Mouse (Mus musculus) spleen, adult 2 months (tissue): ENCODE results near the gene Ly6g5c. TPM values are rescaled to one million over a fixed set of nuclear protein-coding genes. Genes with fewer than 3 reads are reported as not detected.
"Not testable (repeated sequence)": the region's sequence is repeated elsewhere in the genome, so short reads cannot be mapped to it uniquely, and the experiment has no call there.

Experiments
- DNase-seq, 2 experiments: peaks; one replicate each; pipeline versions ENCODE4 v3.0.0 to v3.0.0-alpha.2; 2012 to 2021; ENCODE audit warnings: low spot score in 2 of 2, low read depth in 1 of 2
- H3K27ac ChIP-seq: fragments of 200-500 bp; 2 replicates; pipeline ENCODE4 v1.5.1; 2012; ENCODE audit warnings: low read length, inconsistent platforms; ENCODE audit not compliant: insufficient read depth
- H3K27me3 ChIP-seq: fragments of 200-500 bp; 2 replicates; pipeline ENCODE4 v1.6.1; 2012; ENCODE audit warnings: mild to moderate bottlenecking, moderate library complexity, low read length, inconsistent platforms; ENCODE audit not compliant: control insufficient read depth, insufficient read depth
- H3K36me3 ChIP-seq: fragments of 200-500 bp; 2 replicates; pipeline ENCODE4 v1.6.1; 2012; ENCODE audit warnings: mild to moderate bottlenecking, low read length, inconsistent platforms; ENCODE audit not compliant: control insufficient read depth, insufficient read depth
- H3K4me1 ChIP-seq: fragments of 200-500 bp; 2 replicates; pipeline ENCODE4 v1.6.1; 2011; ENCODE audit warnings: inconsistent platforms; ENCODE audit not compliant: control insufficient read depth, insufficient read depth, insufficient read length
- H3K4me3 ChIP-seq: fragments of 200-500 bp; 2 replicates; pipeline ENCODE4 v1.5.1; 2011; ENCODE audit warnings: mild to moderate bottlenecking, inconsistent platforms; ENCODE audit not compliant: insufficient read depth, insufficient read length; ENCODE audit errors: extremely low read depth
- CTCF ChIP-seq: fragments of 200-500 bp; IDR thresholded peaks from 2 replicates; pipeline ENCODE4 v1.5.1; 2011; ENCODE audit warnings: mild to moderate bottlenecking, inconsistent platforms; ENCODE audit not compliant: insufficient read depth, insufficient read length, insufficient replicate concordance; ENCODE audit errors: extremely low read depth
- POLR2A ChIP-seq: fragments of 200-500 bp; IDR thresholded peaks from 2 replicates; pipeline ENCODE4 v1.6.1; 2011; ENCODE audit warnings: low read depth, low read length, inconsistent platforms
- WGBS: fragments of 180-500 bp; shearing (Covaris S2); methylation state at CpG from one replicate; pipeline ENCODE4 v1.1.7; 2018; 5-methylcytosine and 5-hydroxymethylcytosine counted together
- polyA plus RNA-seq: library from polyadenylated mRNA; depleted of rRNA; stranded (reverse); fragments of >200 nt; gene quantifications from 2 replicates; pipeline ENCODE4 v1.2.3, GENCODE M21; 2012

The Ly6g5c gene
- polyA plus RNA-seq, 1 experiment: not detected

DNA sequence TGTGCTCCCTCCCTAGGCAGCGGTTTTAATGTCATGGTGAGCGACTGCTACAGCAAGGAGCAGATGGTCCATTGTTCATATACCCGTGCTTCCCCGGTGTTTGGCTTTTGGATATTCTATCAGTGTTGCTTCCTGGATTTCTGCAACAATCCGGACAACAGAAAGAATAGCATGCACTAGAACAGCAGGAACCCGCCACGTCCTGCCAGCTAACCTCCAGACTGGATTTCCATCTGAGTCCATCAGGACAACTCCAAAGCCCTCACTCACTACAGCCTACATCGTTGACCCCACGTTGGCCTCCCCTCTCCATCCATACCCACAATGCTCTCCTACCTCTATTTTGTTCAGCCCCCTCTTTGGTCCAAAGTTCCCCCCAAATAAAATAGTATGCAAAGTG, 3.7 kb downstream of the Ly6g5c start:
- H3K4me3 ChIP-seq: no peak overlapping the region
- TF ChIP-seq CTCF: no peak
- no peak for TF ChIP-seq POLR2A

DNA sequence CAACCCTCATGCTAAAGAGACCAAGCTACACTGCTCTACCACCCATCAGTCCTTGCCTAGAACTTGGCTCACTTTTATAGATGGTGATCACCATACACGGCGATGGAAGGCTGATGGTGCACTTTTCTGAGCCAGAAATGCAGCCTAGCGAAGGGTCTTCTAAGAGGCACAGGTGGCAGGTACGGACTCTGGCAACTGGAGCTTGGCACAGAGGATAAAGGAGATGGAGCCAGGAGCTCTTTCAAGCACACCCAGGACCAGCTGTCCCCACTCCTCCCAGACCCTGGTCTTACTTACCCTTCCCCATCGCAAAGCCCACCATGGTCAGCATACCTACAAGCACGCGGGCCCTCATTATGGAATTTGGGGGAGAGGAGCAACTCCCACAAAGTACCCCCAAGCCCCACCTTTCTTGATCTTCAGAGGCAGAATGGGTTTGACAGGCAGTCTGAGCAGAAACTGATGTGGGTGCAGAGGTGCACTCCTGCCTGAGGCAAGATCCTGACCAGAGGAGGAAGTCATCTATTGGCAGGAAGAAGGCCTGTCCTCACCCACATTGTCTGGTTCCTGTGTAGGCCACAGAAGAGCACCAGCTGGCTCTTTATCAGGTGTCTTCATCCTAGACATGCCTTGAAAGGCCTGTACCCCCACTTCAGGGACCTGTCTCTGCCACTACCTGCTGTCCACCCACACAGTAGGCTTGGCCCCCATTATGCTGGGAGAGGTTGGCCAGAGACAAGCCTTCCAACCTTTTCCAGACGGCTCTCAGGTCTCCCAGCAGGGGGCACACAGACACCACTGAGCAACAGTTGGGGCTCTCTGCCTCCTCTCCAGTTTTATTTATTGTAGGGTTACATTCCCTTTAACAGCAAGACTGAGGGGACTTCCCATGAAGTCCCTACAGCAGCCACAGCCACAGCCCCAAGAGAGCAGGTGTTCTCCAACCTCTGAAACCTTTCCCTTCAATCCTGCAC, 7.3 kb downstream of the Ly6g5c start, which contains the start of gene Ly6g5b:
TSS of gene Ly6g5b (minus strand) at position 383 of the 974 bp plus-strand sequence.
- no peak for TF ChIP-seq POLR2A
- TF ChIP-seq CTCF: peak; percentile 43; the same call in 1 of the 2 replicates
- Histone ChIP-seq H3K4me3 (no peak within 1 kb of the TSS), H3K27ac (no peak within 1 kb of the TSS), H3K36me3 (peaks cover 18% of the 10 kb centered on the region), H3K4me1 (peaks cover 2% of the 10 kb centered on the region; the same call in 1 of the 2 replicates), H3K27me3 (no peaks in the 10 kb centered on the region)
- 76% methylated on average over 8 of the region's 8 CpGs for WGBS
- peak in 1 of 2 experiments; percentile 46 for DNase-seq

More for the DNA sequence above, 3.7 kb downstream of the Ly6g5c start:
- Histone ChIP-seq H3K27ac (no peak overlapping the region), H3K36me3 (peaks cover 6% of the 10 kb centered on the region), H3K4me1 (no peaks in the 10 kb centered on the region; the same call in 1 of the 2 replicates), H3K27me3 (no peaks in the 10 kb centered on the region)
- DNase-seq: no peak
- 85% methylated on average over 9 of the region's 9 CpGs for WGBS

DNA sequence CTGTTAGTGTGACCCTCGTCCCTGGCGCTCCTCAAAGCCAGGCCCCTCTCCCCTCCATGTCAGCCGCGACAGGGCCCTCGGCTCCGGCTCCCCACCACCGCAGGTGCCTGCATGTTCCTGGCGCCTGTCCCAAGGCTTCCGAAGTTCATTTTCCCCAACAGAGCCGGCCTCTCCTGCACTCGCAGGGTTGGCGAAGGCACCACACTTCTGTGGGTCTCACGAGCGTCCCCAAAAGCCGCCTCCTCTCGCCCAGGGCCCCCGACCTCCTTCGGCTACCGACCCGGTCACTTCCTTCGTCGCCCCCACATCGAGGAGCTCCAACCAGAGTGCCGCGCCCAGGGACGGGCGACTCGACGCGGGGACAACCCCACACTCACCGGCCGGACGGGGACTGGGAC, 12.7 kb downstream of the Ly6g5c start:
- H3K4me1 ChIP-seq: peaks cover 8% of the 10 kb centered on the region

DNA sequence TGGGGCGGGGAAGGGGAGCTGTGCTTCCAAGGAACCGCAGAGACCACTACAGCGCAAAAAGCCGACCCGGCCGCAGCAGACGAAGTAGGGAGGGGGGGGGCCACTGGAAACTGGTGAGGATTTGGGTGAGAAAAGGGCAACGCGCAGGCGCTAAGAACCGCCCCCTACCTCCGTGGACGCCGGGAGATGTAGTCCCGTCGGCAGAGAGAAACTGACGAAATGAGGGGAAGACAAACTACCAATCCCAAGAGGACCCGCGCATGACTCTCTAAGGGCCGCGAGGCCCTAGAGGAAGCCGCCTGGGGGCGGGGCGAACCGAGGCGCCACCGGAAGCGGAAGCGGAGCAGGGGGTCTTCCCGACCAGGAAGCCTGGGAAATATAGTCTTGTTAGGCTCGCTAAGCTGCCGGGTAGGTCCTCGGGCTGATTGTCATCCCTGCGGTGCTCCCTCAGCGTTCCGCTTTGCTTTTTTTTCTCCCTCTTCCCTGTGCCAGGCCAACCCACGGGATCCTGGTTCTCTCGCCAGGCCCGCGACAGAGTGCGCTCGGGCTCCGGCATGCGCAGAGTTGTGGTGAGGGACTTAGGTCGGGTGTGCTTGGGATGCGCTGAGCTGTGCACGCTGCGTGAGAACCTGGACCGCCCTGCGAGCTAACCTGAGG, 13.2 kb downstream of the Ly6g5c start, which contains the start of gene Gpank1:
TSS of gene Gpank1 (plus strand) at position 313 of the 657 bp plus-strand sequence.
- peak; percentile 96 to 97 for DNase-seq
- H3K4me1 ChIP-seq: peaks cover 8% of the 10 kb centered on the region
- H3K36me3 ChIP-seq: peaks cover 21% of the 10 kb centered on the region
- no peaks in the 10 kb centered on the region for H3K27me3 ChIP-seq
- H3K27ac ChIP-seq: peak within 1 kb of the TSS; percentile 79
- H3K4me3 ChIP-seq: peak within 1 kb of the TSS; percentile 99
- under 1% methylated on average over 49 of the region's 50 CpGs for WGBS
- peak; percentile 34; the same call in 1 of the 2 replicates for TF ChIP-seq POLR2A
- TF ChIP-seq CTCF: no peak

More for the DNA sequence above, 12.7 kb downstream of the Ly6g5c start:
- peak overlapping the region; percentile 76 for H3K27ac ChIP-seq
- WGBS: under 1% methylated on average over 33 of the region's 33 CpGs
- H3K27me3 ChIP-seq: no peaks in the 10 kb centered on the region
- DNase-seq: no peak
- H3K4me3 ChIP-seq: peak overlapping the region; percentile 99
- no peak for TF ChIP-seq CTCF
- TF ChIP-seq POLR2A: no peak
- H3K36me3 ChIP-seq: peaks cover 23% of the 10 kb centered on the region

DNA sequence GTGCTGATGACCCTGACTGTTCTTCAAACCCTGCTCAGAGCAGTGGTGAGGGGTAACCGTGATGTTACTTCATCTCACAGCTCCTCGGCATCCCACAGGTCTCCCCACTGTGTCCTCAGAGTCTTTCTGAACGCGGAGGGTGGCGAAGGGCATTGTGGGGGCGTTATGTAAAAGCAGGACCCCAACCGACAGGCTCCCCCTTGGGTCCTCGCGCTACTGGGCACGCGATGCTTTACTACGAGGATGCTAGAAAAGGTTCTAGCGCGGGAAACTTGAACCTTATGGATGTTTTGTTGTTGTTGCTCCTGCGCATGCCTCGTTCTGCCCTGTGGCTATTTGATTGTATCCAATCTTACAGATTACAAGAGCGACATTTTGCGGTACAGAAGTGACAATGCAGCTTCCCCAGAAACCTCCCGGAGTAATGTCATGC, 13.8 kb downstream of the Ly6g5c start, which contains the start of gene Csnk2b:
TSS of gene Csnk2b (minus strand) at position 183 of the 433 bp plus-strand sequence.
- DNase-seq: no peak
- Histone ChIP-seq H3K36me3 (peaks cover 19% of the 10 kb centered on the region), H3K27ac (peak within 1 kb of the TSS; percentile 79), H3K27me3 (no peaks in the 10 kb centered on the region), H3K4me3 (peak within 1 kb of the TSS; percentile 99), H3K4me1 (peaks cover 9% of the 10 kb centered on the region)
- WGBS: 1% methylated on average over 19 of the region's 19 CpGs
- no peak for TF ChIP-seq CTCF

DNA sequence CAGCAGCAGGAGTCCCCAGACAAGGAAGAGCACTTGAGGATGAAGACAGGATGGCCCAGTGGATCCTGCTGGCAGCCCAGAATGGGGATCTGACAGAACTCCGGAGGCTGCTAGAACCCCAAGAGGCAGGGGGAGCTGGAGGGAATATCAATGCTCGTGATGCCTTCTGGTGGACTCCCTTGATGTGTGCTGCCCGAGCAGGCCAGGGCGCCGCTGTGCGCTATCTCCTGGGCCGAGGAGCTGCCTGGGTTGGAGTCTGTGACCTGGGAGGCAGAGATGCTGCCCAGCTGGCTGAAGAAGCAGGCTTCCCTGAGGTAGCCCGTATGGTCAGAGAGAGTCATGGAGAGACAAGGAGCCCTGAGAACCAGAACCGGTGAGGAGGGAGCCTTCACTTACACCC, 15.2 kb downstream of the Ly6g5c start:
- H3K27ac ChIP-seq, H3K4me3 ChIP-seq, H3K27me3 ChIP-seq, DNase-seq: not testable (repeated sequence)
- Histone ChIP-seq H3K36me3 (peaks cover 11% of the 10 kb centered on the region; the same call in 1 of the 2 replicates), H3K4me1 (peaks cover 15% of the 10 kb centered on the region)
- 94% methylated on average over 9 of the region's 9 CpGs for WGBS

DNA sequence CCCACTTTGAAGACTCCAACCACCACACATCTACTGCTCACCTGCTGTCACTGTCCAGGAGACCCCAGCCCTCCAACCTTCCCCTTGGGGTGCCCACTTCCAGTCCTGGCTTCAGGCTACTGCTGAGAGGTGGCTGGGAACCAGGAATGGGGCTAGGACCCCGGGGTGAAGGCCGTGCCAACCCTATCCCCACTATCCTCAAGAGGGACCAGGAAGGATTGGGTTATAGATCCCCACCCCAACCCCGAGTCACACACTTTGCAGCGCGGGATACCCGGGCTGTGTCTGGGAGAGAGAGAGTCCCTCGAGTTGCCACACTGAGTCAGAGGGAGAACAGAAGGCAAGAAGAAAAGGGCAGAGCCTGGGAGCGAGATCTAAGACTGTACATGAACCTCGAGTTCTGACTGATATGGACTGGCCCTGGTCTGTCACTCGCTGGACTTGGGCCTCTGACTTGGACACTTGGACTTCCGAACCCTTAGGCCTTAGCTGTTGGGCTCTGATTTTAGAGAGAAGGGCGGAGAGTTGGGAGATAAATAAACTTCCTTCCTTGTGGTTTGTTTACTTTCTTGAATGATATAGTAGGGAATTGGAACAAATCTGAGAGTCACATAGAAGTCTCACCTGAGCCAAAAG, 16.3 kb downstream of the Ly6g5c start:
- DNase-seq, H3K27me3 ChIP-seq, H3K4me3 ChIP-seq, H3K27ac ChIP-seq, H3K36me3 ChIP-seq: not testable (repeated sequence)
- WGBS: 95% methylated on average over 12 of the region's 12 CpGs
- H3K4me1 ChIP-seq: peaks cover 15% of the 10 kb centered on the region
